ENCODE assay signal across 25 mouse cellular contexts in the genomic region with DNA sequence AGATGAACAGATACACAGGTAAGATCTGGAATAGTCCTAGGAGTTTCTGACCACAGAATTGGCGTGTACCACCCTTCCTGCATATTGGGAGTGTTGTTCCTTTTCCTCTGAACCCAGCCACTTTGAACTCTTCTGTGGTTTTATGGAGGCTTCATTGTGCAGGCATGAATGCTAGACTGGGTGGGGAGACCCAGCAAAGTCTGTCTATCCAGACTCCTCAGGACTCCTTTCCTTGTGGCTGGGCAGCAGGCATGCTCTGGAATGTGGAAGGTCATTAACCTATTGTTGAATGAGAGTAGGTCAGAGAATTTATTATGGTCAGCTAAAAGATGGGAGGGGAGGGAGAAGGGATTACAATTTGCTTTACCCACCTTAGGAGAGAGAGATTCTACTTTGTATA. TPM values are rescaled to one million over a fixed set of nuclear protein-coding genes. Genes with fewer than 3 reads are reported as not detected.
DNase-seq lines count a peak whose midpoint lies in the region; ATAC-seq and TF ChIP-seq lines count a peak whose summit lies in the region.
"Had no signal": no experiment of that assay in that cellular context is flagged by ENCODE, and none has a peak within 500 bp of the region (broad histone marks: within the 10 kb centered on the region; RNA-seq: fewer than 3 reads in every experiment).

No protein-coding gene starts in this region.

- no peak for TF ChIP-seq EP300 in stomach, postnatal 0 days (optimal IDR thresholded peaks at IDR 0.05)

- peak overlapping the region; percentile 12; the same call in 1 of the 2 replicates for H3K27ac ChIP-seq in stomach, embryonic 14.5 days (ENCODE audit: low read length)
- H3K27ac ChIP-seq in stomach, postnatal 0 days (replicated peaks), result no peak overlapping the region
- H3K27ac ChIP-seq: embryonic facial prominence, embryonic 12.5 days; hindbrain, embryonic 14.5 days; limb, embryonic 12.5 days; liver, embryonic 12.5 days; midbrain, embryonic 15.5 days; neural tube, embryonic 12.5 days had no signal

- TF ChIP-seq CTCF in stomach, postnatal 0 days (IDR thresholded peaks at IDR 0.05; ENCODE audit: low read depth), result no peak

- no peaks in the 10 kb centered on the region for H3K36me3 ChIP-seq in stomach, embryonic 14.5 days (ENCODE audit: control insufficient read depth, insufficient read depth, low read length)
- H3K36me3 ChIP-seq in stomach, postnatal 0 days (ENCODE audit: control insufficient read depth, insufficient read depth, low read length), result no peaks in the 10 kb centered on the region
- H3K36me3 ChIP-seq: embryonic facial prominence, embryonic 12.5 days; G1E; limb, embryonic 12.5 days; liver, embryonic 12.5 days; midbrain, embryonic 15.5 days; neural tube, embryonic 12.5 days had no signal

- WGBS in stomach, embryonic 14.5 days, result 60% methylated on average over 1 of the region's 1 CpGs
- WGBS in stomach, postnatal 0 days, result 75% methylated on average over 1 of the region's 1 CpGs

- H3K4me1 ChIP-seq in stomach, embryonic 14.5 days (ENCODE audit: control insufficient read depth, insufficient read depth, low read length), result no peaks in the 10 kb centered on the region
- no peaks in the 10 kb centered on the region for H3K4me1 ChIP-seq in stomach, postnatal 0 days (replicated peaks; ENCODE audit: control insufficient read depth, insufficient read depth)
- H3K4me1 ChIP-seq: embryonic facial prominence, embryonic 12.5 days; limb, embryonic 12.5 days; midbrain, embryonic 15.5 days; neural tube, embryonic 12.5 days had no signal

- no peaks in the 10 kb centered on the region for H3K27me3 ChIP-seq in stomach, embryonic 14.5 days (ENCODE audit: control insufficient read depth, insufficient read depth, low read length)
- no peaks in the 10 kb centered on the region for H3K27me3 ChIP-seq in stomach, postnatal 0 days (ENCODE audit: control insufficient read depth, insufficient read depth, low read length)
- H3K27me3 ChIP-seq: CH12.LX; embryonic facial prominence, embryonic 12.5 days; limb, embryonic 12.5 days; liver, embryonic 12.5 days; midbrain, embryonic 15.5 days; neural tube, embryonic 12.5 days had no signal

- peak; percentile 30; the same call in 1 of the 2 replicates for ATAC-seq in stomach, embryonic 14.5 days (ENCODE audit: insufficient number of reproducible peaks, insufficient read depth, low FRiP score, low read depth)
- no peak for ATAC-seq in stomach, postnatal 0 days (ENCODE audit: low FRiP score, low TSS enrichment)
- ATAC-seq: forebrain, postnatal 0 days; inflammation-experienced regulatory T-cells, adult 6 months; liver, embryonic 12.5 days; midbrain, embryonic 15.5 days had no signal

- no peak overlapping the region for H3K9ac ChIP-seq in stomach, embryonic 14.5 days (replicated peaks; ENCODE audit: low read depth, low read length)
- H3K9ac ChIP-seq in stomach, postnatal 0 days (ENCODE audit: low read length), result no peak overlapping the region
- H3K9ac ChIP-seq: embryonic facial prominence, embryonic 12.5 days; forebrain, postnatal 0 days; hindbrain, embryonic 14.5 days; limb, embryonic 12.5 days; liver, embryonic 12.5 days; midbrain, embryonic 15.5 days; neural tube, embryonic 12.5 days had no signal

- peak; percentile 23 for DNase-seq in kidney, adult 11 months
- DNase-seq in kidney, adult 18-20 months, result no peak
- no peak for DNase-seq in stomach, postnatal 0 days (ENCODE audit: low spot score)
- DNase-seq in kidney, postnatal 10 days, result peak; percentile 43
- DNase-seq in ovary, adult 18-20 months (ENCODE audit: low spot score), result no peak
- no peak for DNase-seq in thymus, postnatal 25 days
- DNase-seq: adrenal gland, postnatal 36 days; B cell, adult 2 months; cerebellum, adult 9-10 months; forebrain, postnatal 0 days; gastrocnemius, postnatal 14 days; heart, adult 18-20 months; heart, postnatal 36 days; lung, adult 2 months; thymus, postnatal 14 days had no signal

- no peak overlapping the region for H3K4me3 ChIP-seq in stomach, embryonic 14.5 days (ENCODE audit: low read depth, low read length)
- no peak overlapping the region for H3K4me3 ChIP-seq in stomach, postnatal 0 days (ENCODE audit: low read depth, low read length)
- H3K4me3 ChIP-seq: embryonic facial prominence, embryonic 12.5 days; limb, embryonic 12.5 days; liver, embryonic 12.5 days; midbrain, embryonic 15.5 days; neural tube, embryonic 12.5 days had no signal

- H3K9me3 ChIP-seq in stomach, embryonic 14.5 days (ENCODE audit: control insufficient read depth, low read depth, low read length), result no peaks in the 10 kb centered on the region
- H3K9me3 ChIP-seq in stomach, postnatal 0 days (ENCODE audit: control insufficient read depth, low read length), result no peaks in the 10 kb centered on the region
- H3K9me3 ChIP-seq: embryonic facial prominence, embryonic 12.5 days; limb, embryonic 12.5 days; midbrain, embryonic 15.5 days; neural tube, embryonic 12.5 days had no signal

- H3K4me2 ChIP-seq in stomach, embryonic 14.5 days (replicated peaks; ENCODE audit: low read depth, low read length), result no peak overlapping the region
- H3K4me2 ChIP-seq in stomach, postnatal 0 days (replicated peaks; ENCODE audit: low read depth), result no peak overlapping the region
- H3K4me2 ChIP-seq: embryonic facial prominence, embryonic 12.5 days; hindbrain, embryonic 14.5 days; limb, embryonic 12.5 days; liver, embryonic 12.5 days; midbrain, embryonic 15.5 days; neural tube, embryonic 12.5 days had no signal

RNA-seq across cellular contexts. Expression of gene Susd1, which starts 8.9 kb away (rescaled TPM):
- polyA plus RNA-seq in stomach, embryonic 14.5 days (2014; fragmentation: Nextera tagmentation; extraction: Ambion mirVana), result 8.2 and 9.9 TPM in 2 replicates
- 3.2 and 3.4 TPM in 2 replicates for polyA plus RNA-seq in stomach, postnatal 0 days (2015; fragmentation: Nextera tagmentation; extraction: Ambion mirVana)

Comparison
In these comparisons a context has a peak if more than half of its experiments do, and no peak if none do; other contexts are left out.
1. DNase-seq: peak in kidney, adult 11 months (single experiment) and kidney, postnatal 10 days (single experiment); none in kidney, adult 18-20 months (single experiment), stomach, postnatal 0 days (single experiment), ovary, adult 18-20 months (single experiment) and thymus, postnatal 25 days (single experiment).